Comparison of ENCODE assay signal across 9 mouse cellular contexts in the genomic region with DNA sequence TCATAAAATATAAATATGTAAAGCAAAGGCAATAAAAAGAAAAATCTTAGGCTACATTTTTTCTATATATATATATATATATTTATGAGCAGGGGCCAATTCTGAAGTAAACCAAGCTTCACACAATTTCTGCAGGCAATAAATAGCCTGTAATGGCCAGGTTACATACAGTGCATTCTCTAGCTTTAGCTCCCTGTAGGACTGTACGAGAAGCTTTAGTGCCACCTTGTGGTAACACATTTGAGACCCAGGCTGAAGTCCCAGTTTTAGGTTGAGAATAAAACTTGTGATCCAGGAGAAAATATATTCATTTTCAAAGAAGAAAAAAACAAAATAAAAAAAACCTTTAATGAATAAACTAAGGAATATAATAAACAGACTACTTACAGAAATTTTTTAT. TPM values are rescaled to one million over a fixed set of nuclear protein-coding genes. Genes with fewer than 3 reads are reported as not detected.
DNase-seq lines count a peak whose midpoint lies in the region; ATAC-seq lines count a peak whose summit lies in the region.
"Had no signal": no experiment of that assay in that cellular context is flagged by ENCODE, and none has a peak within 500 bp of the region (broad histone marks: within the 10 kb centered on the region; RNA-seq: fewer than 3 reads in every experiment).

No protein-coding gene starts in this region.

- H3K9me3 ChIP-seq in limb, embryonic 12.5 days, result no peaks in the 10 kb centered on the region
- no peaks in the 10 kb centered on the region for H3K9me3 ChIP-seq in limb, embryonic 10.5 days (replicated peaks)
- H3K9me3 ChIP-seq in forebrain, embryonic 12.5 days, result no peaks in the 10 kb centered on the region
- no peaks in the 10 kb centered on the region for H3K9me3 ChIP-seq in kidney, embryonic 16.5 days (ENCODE audit: low read length)
- H3K9me3 ChIP-seq in midbrain, embryonic 12.5 days, result no peaks in the 10 kb centered on the region
- H3K9me3 ChIP-seq: embryonic facial prominence, embryonic 15.5 days had no signal

- ATAC-seq in limb, embryonic 12.5 days (ENCODE audit: insufficient number of reproducible peaks, insufficient read depth, low FRiP score, low TSS enrichment, low read depth), result peak; percentile 59; the same call in 1 of the 2 replicates
- ATAC-seq in forebrain, embryonic 12.5 days (ENCODE audit: low FRiP score), result peak; percentile 74; the same call in 1 of the 2 replicates
- ATAC-seq in kidney, embryonic 16.5 days (ENCODE audit: low FRiP score, low TSS enrichment), result peak; percentile 80; the same call in 1 of the 2 replicates
- ATAC-seq in midbrain, embryonic 12.5 days (ENCODE audit: low FRiP score, low read depth), result peak; percentile 86
- ATAC-seq in erythroid progenitor cell, adult 5-6 weeks (replicated peaks; ENCODE audit: low FRiP score, poor library complexity, severe bottlenecking), result no peak

- no peak overlapping the region for H3K4me2 ChIP-seq in limb, embryonic 12.5 days
- no peak overlapping the region for H3K4me2 ChIP-seq in forebrain, embryonic 12.5 days
- H3K4me2 ChIP-seq in kidney, embryonic 16.5 days (replicated peaks; ENCODE audit: low read depth, low read length), result no peak overlapping the region
- H3K4me2 ChIP-seq in midbrain, embryonic 12.5 days (replicated peaks), result no peak overlapping the region
- H3K4me2 ChIP-seq: embryonic facial prominence, embryonic 15.5 days had no signal

- DNase-seq in limb, embryonic 10.5 days (ENCODE audit: low spot score), result no peak
- peak; percentile 42 for DNase-seq in ZHBTc4 (ENCODE audit: low read depth, low spot score)
- no peak for DNase-seq in ovary, adult 18-20 months (ENCODE audit: low spot score)

- no peaks in the 10 kb centered on the region for H3K27me3 ChIP-seq in limb, embryonic 12.5 days
- H3K27me3 ChIP-seq in limb, embryonic 10.5 days (ENCODE audit: low read depth, poor library complexity, severe bottlenecking), result no peaks in the 10 kb centered on the region
- no peaks in the 10 kb centered on the region for H3K27me3 ChIP-seq in forebrain, embryonic 12.5 days
- H3K27me3 ChIP-seq in kidney, embryonic 16.5 days (ENCODE audit: insufficient read depth, low read length), result no peaks in the 10 kb centered on the region
- no peaks in the 10 kb centered on the region for H3K27me3 ChIP-seq in midbrain, embryonic 12.5 days
- H3K27me3 ChIP-seq: embryonic facial prominence, embryonic 15.5 days had no signal

- no peak overlapping the region for H3K9ac ChIP-seq in limb, embryonic 12.5 days (replicated peaks)
- no peak overlapping the region for H3K9ac ChIP-seq in forebrain, embryonic 12.5 days
- no peak overlapping the region for H3K9ac ChIP-seq in kidney, embryonic 16.5 days (replicated peaks; ENCODE audit: low read length)
- no peak overlapping the region for H3K9ac ChIP-seq in midbrain, embryonic 12.5 days (replicated peaks)
- H3K9ac ChIP-seq: embryonic facial prominence, embryonic 15.5 days had no signal

- no peaks in the 10 kb centered on the region for H3K4me1 ChIP-seq in limb, embryonic 12.5 days (replicated peaks)
- H3K4me1 ChIP-seq in limb, embryonic 10.5 days, result no peaks in the 10 kb centered on the region
- no peaks in the 10 kb centered on the region for H3K4me1 ChIP-seq in forebrain, embryonic 12.5 days
- no peaks in the 10 kb centered on the region for H3K4me1 ChIP-seq in kidney, embryonic 16.5 days (ENCODE audit: insufficient read depth, low read length)
- no peaks in the 10 kb centered on the region for H3K4me1 ChIP-seq in midbrain, embryonic 12.5 days
- H3K4me1 ChIP-seq: embryonic facial prominence, embryonic 15.5 days had no signal

- 25% methylated on average over 1 of the region's 1 CpGs for WGBS in limb, embryonic 12.5 days
- WGBS in limb, embryonic 10.5 days, result 32% methylated on average over 1 of the region's 1 CpGs
- WGBS in forebrain, embryonic 12.5 days, result 17% methylated on average over 1 of the region's 1 CpGs
- 19% methylated on average over 1 of the region's 1 CpGs for WGBS in kidney, embryonic 16.5 days
- 22% methylated on average over 1 of the region's 1 CpGs for WGBS in midbrain, embryonic 12.5 days

- no peak overlapping the region for H3K27ac ChIP-seq in limb, embryonic 12.5 days
- H3K27ac ChIP-seq in limb, embryonic 10.5 days, result no peak overlapping the region
- H3K27ac ChIP-seq in forebrain, embryonic 12.5 days, result no peak overlapping the region
- no peak overlapping the region for H3K27ac ChIP-seq in kidney, embryonic 16.5 days (ENCODE audit: low read length)
- H3K27ac ChIP-seq in midbrain, embryonic 12.5 days (replicated peaks), result no peak overlapping the region
- H3K27ac ChIP-seq: embryonic facial prominence, embryonic 15.5 days had no signal

- no peak overlapping the region for H3K4me3 ChIP-seq in limb, embryonic 12.5 days (replicated peaks)
- no peak overlapping the region for H3K4me3 ChIP-seq in limb, embryonic 10.5 days
- no peak overlapping the region for H3K4me3 ChIP-seq in forebrain, embryonic 12.5 days (replicated peaks)
- no peak overlapping the region for H3K4me3 ChIP-seq in kidney, embryonic 16.5 days (ENCODE audit: low read length)
- no peak overlapping the region for H3K4me3 ChIP-seq in midbrain, embryonic 12.5 days
- H3K4me3 ChIP-seq: embryonic facial prominence, embryonic 15.5 days had no signal

- no peaks in the 10 kb centered on the region for H3K36me3 ChIP-seq in limb, embryonic 12.5 days
- no peaks in the 10 kb centered on the region for H3K36me3 ChIP-seq in limb, embryonic 10.5 days
- H3K36me3 ChIP-seq in forebrain, embryonic 12.5 days (replicated peaks), result no peaks in the 10 kb centered on the region
- no peaks in the 10 kb centered on the region for H3K36me3 ChIP-seq in kidney, embryonic 16.5 days (ENCODE audit: insufficient read depth, low read length)
- no peaks in the 10 kb centered on the region for H3K36me3 ChIP-seq in midbrain, embryonic 12.5 days
- H3K36me3 ChIP-seq: embryonic facial prominence, embryonic 15.5 days had no signal

RNA-seq across cellular contexts. Expression of gene Aldh1a7, which starts 36.9 kb away (rescaled TPM):
- polyA plus RNA-seq in limb, embryonic 12.5 days (2016; fragmentation: Nextera tagmentation; extraction: Ambion mirVana), result 0.67 and 0.68 TPM in 2 replicates
- polyA plus RNA-seq in limb, embryonic 10.5 days (2016; fragmentation: Nextera tagmentation; extraction: Ambion mirVana), result 0.55 and 1.2 TPM in 2 replicates
- 0.11 and 0.28 TPM in 2 replicates for polyA plus RNA-seq in forebrain, embryonic 12.5 days (2016; fragmentation: Nextera tagmentation; extraction: Ambion mirVana)
- 5.9 and 7.7 TPM in 2 replicates for polyA plus RNA-seq in kidney, embryonic 16.5 days (2015; fragmentation: Nextera tagmentation; extraction: Ambion mirVana)
- 0.33 and 0.45 TPM in 2 replicates for polyA plus RNA-seq in midbrain, embryonic 12.5 days (2016; fragmentation: Nextera tagmentation; extraction: Ambion mirVana)
- 8.3 and 12.6 TPM in 2 replicates for total RNA-seq in erythroid progenitor cell, adult 5-6 weeks (2015; ENCODE audit: low replicate concordance)
- 5.0 and 9.1 TPM in 2 replicates for total RNA-seq in erythroid progenitor cell, adult 5-6 weeks (2017; ENCODE audit: low replicate concordance)
